Mouse (Mus musculus): ENCODE data around the gene Mycbp. TPM values are rescaled to one million over a fixed set of nuclear protein-coding genes. Genes with fewer than 3 reads are reported as not detected.

Gene Mycbp
- 39.6 and 45.8 TPM in 2 replicates for polyA plus RNA-seq (2021; fragmentation: Nextera tagmentation)
- long read RNA-seq, experiment 1, transcript Mycbp-201 (5 exons, 1,685 nt) = major isoform, 35 of 41 reads
- long read RNA-seq, experiment 1, partial matches to known transcripts = 1 of 41 reads
- long read RNA-seq, experiment 1, other reads (novel, unspliced or antisense) = 3 of 41 reads
- long read RNA-seq, experiment 2, transcript Mycbp-201 (5 exons, 1,685 nt) = major isoform, 14 of 27 reads
- long read RNA-seq, experiment 2, transcript Mycbp-202 (4 exons, 1,536 nt) = minor isoform, 10 of 27 reads
- long read RNA-seq, experiment 2, partial matches to known transcripts = 0 of 27 reads
- long read RNA-seq, experiment 2, other reads (novel, unspliced or antisense) = 2 of 27 reads

DNA sequence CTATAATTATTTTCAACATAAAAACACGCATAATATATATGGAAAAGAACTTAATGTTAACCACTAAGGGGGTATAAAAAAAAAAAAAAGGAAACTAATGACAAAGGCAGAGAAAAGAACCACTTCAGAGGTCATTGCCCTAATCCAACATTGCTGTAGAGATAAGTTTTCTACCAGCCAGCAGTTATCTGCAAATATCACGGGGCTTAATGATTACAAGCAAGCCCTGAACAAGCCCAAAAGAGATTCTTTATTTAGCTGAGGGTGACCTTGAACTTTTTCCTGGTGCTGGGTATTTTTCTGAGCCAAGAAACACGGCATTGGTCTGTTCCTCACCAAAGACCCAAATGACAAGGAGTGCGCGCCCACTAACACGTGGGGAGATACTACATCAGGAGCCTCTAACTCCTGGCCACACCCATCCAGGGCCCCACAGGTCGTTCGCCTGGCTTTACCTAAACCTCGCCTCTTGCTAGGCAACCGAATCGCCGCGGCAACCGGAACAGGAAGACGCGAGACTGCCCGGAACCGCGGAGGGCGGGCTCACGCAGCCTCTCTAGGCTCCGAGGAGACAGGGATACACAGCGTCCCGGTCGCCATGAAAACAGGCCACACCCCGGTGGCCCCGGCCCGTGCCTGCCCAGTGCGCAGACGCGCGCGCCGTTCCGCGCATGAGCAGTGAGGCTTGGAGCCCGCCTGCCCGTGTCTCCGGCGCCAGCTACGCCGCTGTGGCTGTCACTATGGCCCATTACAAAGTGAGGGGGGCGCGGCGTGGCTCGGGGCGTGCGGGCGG, at the start of gene Mycbp:
Gene Mycbp (plus strand): TSS at position 500 of the 793 bp plus-strand sequence.

DNA sequence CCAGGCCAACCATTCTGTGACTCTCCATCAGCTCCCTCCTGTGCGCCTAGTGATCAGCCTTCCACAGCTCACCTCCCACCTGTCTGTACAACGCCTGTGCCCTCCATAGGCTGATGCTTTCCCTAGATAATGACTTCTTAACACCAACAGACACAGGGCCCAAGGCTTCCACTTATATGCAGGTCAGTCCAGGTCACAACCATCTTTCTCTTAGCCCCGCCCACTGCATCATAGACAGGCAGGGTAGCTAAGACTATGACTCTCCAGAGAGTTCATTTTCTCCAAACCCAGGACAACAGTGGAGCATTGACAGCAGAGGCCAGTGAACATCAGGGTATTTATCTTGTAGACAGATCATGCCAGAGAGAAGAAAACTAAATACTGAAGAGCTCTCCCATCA, 45.3 kb upstream of the Mycbp start, which contains the start of gene 4933427I04Rik:
Gene 4933427I04Rik (plus strand): TSS at position 301 of the 400 bp plus-strand sequence.

DNA sequence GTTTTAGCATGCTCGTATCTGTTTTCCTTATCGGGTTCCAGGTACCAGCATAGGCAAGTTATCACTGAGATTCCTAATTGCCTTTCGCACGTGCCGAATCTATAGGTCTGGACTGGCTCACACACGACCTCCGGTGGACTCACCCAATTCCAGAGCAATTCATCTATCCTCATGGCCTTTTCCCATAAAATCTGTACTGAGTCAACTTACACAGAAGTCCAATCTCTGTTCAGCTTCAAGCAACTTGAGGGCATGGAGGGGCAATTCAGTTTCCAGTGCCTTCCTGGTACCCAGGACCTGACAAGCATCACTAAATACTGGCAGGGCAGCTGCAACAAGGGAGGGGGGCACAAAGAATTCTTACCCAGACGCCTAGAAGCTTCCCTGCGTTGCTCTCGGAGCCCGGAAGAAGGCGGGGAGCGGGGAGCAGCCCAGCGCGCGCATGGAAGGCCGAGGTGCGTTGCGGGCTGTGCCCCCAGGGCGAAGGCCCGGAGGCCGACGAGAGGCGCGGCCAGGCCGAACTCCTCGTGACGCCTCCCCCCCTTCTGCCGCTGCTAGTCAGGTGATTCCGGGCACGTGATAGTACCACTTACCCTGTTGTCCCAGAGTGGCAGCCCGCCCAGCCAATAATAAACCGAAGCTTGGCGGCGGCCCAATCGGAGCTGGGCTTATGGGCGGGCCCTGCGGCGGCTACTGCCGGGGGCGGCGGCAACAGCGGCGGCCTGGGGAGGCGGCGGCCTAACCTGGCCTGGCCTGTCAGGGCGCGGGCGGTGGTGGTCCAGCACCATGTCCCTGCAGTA, 12.3 kb downstream of the Mycbp start, which contains the start of gene Rragc:
Gene Rragc (plus strand): TSS at position 699 of the 800 bp plus-strand sequence.

DNA sequence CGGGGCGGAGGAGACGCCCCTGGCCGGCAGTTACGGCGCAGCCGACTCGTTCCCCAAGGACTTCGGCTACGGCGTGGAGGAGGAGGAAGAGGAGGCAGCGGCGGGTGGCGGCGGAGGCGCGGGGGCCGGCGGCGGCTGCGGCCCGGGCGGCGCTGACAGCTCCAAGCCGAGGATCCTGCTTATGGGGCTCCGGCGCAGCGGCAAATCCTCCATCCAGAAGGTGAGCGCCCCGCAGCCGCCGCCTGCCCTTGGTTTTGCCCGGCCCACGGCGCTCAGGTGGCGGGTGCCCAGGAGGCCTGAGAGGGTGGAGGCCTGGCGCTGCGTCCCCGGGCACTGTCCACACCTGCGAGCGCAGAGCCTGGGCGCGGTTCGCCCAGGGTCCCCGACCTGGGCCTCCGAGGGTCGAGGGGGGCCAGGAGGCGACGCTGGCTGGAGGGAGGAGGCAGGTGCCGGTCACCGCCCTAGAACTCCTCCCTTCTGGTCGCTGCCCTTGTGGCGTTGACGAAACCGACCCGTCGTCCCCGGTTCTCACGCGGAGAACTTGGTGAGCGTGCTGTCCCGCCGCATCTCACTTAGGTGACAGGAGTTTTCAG, 13.0 kb downstream of the Mycbp start, which contains the start of gene 4930535I16Rik:
Gene 4930535I16Rik (minus strand): TSS at position 475 of the 593 bp plus-strand sequence.

Other genes starting within 250 kb of the Mycbp start
- gene Macf1, start 220.5 kb upstream of the Mycbp start, polyA plus RNA-seq (2021; fragmentation: Nextera tagmentation) = 21.2 and 27.2 TPM in 2 replicates
- 1,228 and 1,253 TPM in 2 replicates for gene Ndufs5, start 186.6 kb upstream of the Mycbp start, polyA plus RNA-seq (2021; fragmentation: Nextera tagmentation)
- 67.6 and 76.2 TPM in 2 replicates for gene Akirin1, start 154.5 kb upstream of the Mycbp start, polyA plus RNA-seq (2021; fragmentation: Nextera tagmentation)
- 0.41 and 1.0 TPM in 2 replicates for gene Rhbdl2, start 117.0 kb upstream of the Mycbp start, polyA plus RNA-seq (2021; fragmentation: Nextera tagmentation)
- 0.14 and 0.15 TPM in 2 replicates for gene 4933427I04Rik, start 45.2 kb upstream of the Mycbp start, polyA plus RNA-seq (2021; fragmentation: Nextera tagmentation)
- gene Rragc, start 12.6 kb downstream of the Mycbp start, polyA plus RNA-seq (2021; fragmentation: Nextera tagmentation) = 14.6 and 52.6 TPM in 2 replicates
- not detected in 2 replicates for gene 4930535I16Rik, start 13.2 kb downstream of the Mycbp start, polyA plus RNA-seq (2021; fragmentation: Nextera tagmentation)